Mouse (Mus musculus) frontal cortex, postnatal 14 days (tissue): ENCODE measurements at regions not wholly inside any gene's neighbourhood (a gene's known extent, or its start where the extent isn't known, plus 50 kb on each side); places are given as distances from the start of the nearest gene placed in this dataset.

Experiments used
- DNase-seq, 2 experiments: peaks; one replicate each; pipeline ENCODE4 v3.0.0; 2022; ENCODE audit warnings: low spot score in 2 of 2

DNA sequence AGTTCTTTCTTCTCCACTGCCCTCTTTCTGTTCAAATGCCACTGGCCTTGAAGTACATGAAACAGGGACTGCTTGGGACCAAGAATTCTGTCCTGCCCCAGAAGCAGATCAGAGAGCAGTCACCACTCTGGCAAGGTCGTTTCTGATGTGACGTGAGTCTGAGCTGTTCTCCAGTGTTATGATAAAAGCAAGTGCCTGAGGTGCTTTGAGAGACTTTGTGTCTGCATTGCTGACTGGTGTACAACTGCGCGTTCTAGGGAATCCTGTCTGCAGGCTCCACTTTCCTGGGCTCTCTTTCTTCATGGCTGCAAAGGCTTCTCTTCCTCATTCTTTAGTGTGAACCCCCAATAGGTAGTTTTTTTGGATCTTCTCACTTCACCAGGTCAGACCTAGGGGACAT lies 356.8 kb upstream of the Acvr2a start:
- DNase-seq, result no peak

- no peak for DNase-seq
These were observed 348.4 kb upstream of the Acvr2a start for GRCm38 (mm10) chr2:48465483-48465882.

- DNase-seq, result no peak
These were observed 345.0 kb upstream of the Acvr2a start for GRCm38 (mm10) chr2:48468895-48469294.

DNA sequence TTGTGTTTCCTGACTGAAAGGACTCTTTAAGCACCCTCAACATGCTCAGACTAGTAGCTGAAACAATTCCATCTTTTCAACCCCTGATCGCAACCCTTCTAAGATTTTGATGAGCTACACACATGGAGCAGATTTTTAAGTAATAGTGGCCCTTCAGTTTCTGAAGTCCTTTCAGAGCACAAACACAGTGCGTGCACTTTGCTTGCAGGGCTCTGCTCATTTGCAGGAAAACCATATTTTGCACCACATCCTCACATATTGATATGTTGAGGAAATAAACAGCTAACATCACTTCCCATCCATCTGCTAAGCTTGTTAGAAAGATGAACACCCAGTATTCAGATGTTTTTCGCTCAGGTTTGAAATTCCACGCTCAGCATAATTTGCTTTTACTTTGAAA lies 344.6 kb upstream of the Acvr2a start:
- DNase-seq, result no peak

GRCm38 (mm10) chr2:48473102-48473501 lies 340.8 kb upstream of the Acvr2a start:
- no peak for DNase-seq

- no peak for DNase-seq
These were observed 339.3 kb upstream of the Acvr2a start for GRCm38 (mm10) chr2:48474642-48475041.

DNA sequence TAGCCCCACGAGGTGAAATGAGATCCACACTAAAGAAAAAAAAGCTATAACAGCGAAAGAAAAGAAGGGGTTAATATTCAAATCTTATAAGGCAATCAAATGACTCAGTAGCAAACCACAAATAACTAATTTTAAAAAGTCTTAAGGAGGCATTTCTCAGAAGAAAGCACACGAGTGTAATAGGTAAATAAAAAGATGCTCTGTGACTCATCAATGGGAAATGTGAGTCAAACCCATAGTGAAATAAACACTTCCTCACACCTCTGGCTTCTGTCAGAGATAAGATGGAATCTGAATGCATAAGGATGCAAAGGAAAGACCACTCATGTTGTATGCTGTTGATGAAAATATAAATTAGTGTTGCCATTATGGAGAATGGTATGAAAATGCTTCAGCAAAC lies 337.1 kb upstream of the Acvr2a start:
- no peak for DNase-seq

- DNase-seq, result no peak
These were observed 336.6 kb upstream of the Acvr2a start for GRCm38 (mm10) chr2:48477336-48477735.

GRCm38 (mm10) chr2:48479601-48480000 lies 334.3 kb upstream of the Acvr2a start:
- no peak for DNase-seq

GRCm38 (mm10) chr2:48480428-48481191 lies 333.3 kb upstream of the Acvr2a start:
- no peak for DNase-seq

DNA sequence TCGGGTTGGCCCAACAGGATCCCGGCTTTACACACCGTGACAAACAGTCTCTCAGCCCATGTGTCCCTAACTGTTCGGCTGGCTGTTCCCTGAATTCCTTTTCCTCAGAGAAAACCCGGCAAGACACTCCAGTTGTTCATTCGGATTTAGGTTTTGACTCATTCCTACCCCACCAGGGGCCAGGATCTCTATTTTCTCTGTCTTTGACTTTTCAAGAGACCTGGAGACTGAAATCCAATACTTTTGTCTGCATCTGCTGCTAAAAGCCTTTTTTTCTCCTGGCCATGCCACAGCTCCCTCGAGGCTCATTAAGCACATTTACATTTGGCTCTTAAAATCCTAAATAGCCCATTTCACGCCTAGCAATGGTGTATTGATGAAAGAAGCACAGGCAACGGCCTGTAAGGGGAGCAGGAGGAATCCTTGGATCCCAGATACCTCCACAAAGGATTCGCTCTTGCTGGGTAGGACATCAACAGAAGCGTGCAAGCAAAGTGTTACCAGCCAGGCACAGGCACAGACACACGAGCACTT lies 332.6 kb upstream of the Acvr2a start:
- DNase-seq, result no peak

DNA sequence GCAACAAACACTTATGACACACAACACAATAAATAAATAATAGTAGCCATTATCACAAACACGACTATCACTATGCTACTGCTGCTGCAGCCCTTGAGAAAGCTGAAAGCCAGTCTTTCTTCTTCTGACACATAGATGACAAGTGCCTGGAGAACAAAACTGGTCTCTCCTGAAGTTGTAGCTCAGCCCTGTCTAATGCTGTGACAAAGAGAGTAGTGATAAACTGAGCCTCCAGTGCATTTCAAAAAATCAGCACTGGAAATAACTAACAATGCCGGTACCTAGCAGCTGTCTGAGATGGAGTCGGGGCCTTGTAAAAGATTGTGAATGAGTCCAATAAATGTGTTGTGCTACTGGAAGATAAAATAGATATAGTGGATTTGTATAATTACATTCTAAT lies 320.3 kb upstream of the Acvr2a start:
- no peak for DNase-seq

GRCm38 (mm10) chr2:48494065-48494464 lies 319.8 kb upstream of the Acvr2a start:
- DNase-seq, result no peak

DNA sequence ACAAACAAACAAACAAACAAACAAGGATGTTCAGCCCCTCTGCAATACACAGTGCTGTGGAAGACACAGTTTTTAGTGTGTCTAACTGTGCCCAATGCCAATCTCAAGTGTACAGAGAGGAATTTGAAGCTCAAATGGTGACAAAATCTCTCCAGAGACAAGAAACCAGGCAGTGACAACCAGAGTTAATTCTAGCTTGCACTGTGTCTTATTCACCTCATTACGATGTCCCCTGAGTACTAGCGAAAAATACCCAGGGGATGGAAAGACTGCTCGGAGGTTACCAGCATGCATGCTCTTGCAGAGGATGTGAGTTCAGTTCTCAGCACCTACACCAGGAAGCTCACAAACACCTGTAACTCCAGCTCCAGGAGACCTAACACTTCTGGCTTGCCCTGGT lies 319.3 kb upstream of the Acvr2a start:
- DNase-seq, result no peak

GRCm38 (mm10) chr2:48498047-48498723 lies 315.7 kb upstream of the Acvr2a start:
- DNase-seq, result no peak

- no peak for DNase-seq
These were observed 314.5 kb upstream of the Acvr2a start for GRCm38 (mm10) chr2:48499396-48499795.

- no peak for DNase-seq
These were observed 312.5 kb upstream of the Acvr2a start for GRCm38 (mm10) chr2:48501387-48501786.

GRCm38 (mm10) chr2:48513848-48514247 lies 300.1 kb upstream of the Acvr2a start:
- DNase-seq, result no peak

GRCm38 (mm10) chr2:48519838-48520404 lies 294.0 kb upstream of the Acvr2a start:
- DNase-seq, result no peak

DNA sequence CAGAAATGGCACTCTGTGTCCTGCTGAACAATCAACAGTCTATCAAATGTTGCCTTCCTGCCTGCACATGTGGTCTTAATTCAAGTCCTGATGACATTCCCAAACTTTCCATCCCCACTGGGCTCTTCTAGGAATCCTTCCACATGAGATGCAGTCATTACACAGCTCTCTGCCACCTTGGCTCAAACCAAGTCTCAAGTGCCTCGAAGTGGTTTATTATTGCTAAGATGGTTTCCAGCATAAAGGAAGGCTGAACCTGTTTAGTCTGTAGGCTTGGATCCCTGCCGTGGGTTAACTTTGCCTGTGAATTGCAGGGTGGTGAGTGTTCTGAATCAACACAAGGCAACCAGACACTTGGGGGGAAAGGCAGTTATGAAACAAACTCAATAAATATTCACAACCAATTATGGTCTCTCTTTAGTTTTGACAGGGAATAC lies 293.4 kb upstream of the Acvr2a start:
- DNase-seq, result no peak

GRCm38 (mm10) chr2:48535453-48535852 lies 278.5 kb upstream of the Acvr2a start:
- no peak for DNase-seq

DNA sequence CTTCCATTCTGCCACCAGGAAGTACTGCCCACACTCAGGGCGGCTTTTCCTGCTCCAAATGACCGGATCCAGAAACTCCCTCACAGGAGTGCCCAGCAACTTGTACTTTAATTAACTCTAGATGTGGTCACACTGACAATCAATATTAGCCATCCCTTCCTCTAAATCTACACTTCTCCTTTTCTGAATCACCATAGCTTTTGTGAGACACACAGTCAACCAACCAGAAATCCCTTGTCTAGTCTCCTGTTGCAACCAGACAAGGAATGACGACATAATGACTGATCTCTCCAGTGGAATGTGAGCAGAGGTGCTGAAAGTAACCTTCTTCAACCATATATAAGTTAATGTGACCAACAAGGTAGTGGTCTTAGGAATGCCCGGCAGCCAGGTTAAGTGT lies 277.0 kb upstream of the Acvr2a start:
- DNase-seq, result no peak
